Mouse (Mus musculus) brain, embryonic 14.5 days (tissue): Measurements from ENCODE around the gene Hyal2.

Source experiments
- CTCF ChIP-seq: fragments of 200-500 bp; IDR thresholded peaks from 2 replicates; pipeline ENCODE4 v1.5.1; 2012; ENCODE audit warnings: inconsistent platforms, mild to moderate bottlenecking, moderate library complexity, borderline replicate concordance; ENCODE audit not compliant: insufficient read depth, insufficient read length; ENCODE audit errors: extremely low read depth
- POLR2A ChIP-seq: fragments of 200-500 bp; IDR thresholded peaks from 2 replicates; pipeline ENCODE4 v1.6.1; 2012; ENCODE audit warnings: mild to moderate bottlenecking, inconsistent platforms, borderline replicate concordance; ENCODE audit not compliant: poor library complexity, insufficient read depth, insufficient read length, severe bottlenecking; ENCODE audit errors: extremely low read depth

DNA sequence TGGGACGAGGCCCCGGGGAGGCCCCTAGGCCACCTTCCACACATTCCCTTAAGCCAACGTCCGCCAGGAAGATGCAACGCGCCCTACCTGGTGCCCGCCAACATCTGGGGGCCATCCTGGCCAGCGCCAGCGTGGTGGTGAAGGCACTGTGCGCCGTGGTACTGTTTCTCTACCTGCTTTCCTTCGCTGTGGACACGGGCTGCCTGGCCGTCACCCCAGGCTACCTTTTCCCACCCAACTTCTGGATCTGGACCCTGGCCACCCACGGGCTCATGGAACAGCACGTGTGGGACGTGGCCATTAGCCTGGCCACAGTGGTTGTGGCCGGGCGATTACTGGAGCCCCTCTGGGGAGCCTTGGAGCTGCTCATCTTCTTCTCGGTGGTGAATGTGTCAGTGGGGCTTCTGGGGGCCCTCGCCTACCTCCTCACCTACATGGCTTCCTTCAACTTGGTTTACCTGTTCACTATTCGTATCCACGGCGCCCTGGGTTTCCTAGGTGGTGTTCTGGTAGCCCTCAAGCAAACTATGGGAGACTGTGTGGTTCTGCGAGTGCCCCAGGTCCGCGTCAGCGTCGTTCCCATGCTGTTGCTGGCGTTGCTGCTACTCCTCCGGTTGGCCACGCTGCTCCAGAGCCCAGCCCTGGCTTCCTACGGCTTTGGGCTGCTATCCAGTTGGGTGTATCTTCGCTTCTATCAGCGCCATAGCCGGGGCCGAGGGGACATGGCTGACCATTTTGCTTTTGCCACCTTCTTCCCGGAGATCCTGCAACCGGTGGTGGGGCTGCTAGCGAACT lies 33.1 kb upstream of the Hyal2 start:
- no peak for TF ChIP-seq CTCF
- TF ChIP-seq POLR2A: no peak
